Mouse (Mus musculus) lung, postnatal 0 days (tissue): ENCODE results near the gene C330021F23Rik. TPM values are rescaled to one million over a fixed set of nuclear protein-coding genes. Genes with fewer than 3 reads are reported as not detected.

Experiments used
- ATAC-seq: fragments of 200-750 bp; cut with Nextera tagmentation; 2 replicates; pipeline ENCODE4 v1.8.0; 2017; ENCODE audit warnings: moderate library complexity
- DNase-seq: peaks from one replicate; pipeline ENCODE4 v3.0.0-alpha.2; 2016; ENCODE audit warnings: low spot score
- H3K27ac ChIP-seq: fragments of 300-500 bp; sonication (generic); 2 replicates; pipeline ENCODE4 v1.5.1; 2014; ENCODE audit warnings: antibody characterized with exemption, mild to moderate bottlenecking, low read length, mixed read lengths
- H3K27me3 ChIP-seq: fragments of 300-500 bp; sonication (generic); replicated peaks from 2 replicates; pipeline ENCODE4 v1.6.1; 2014; ENCODE audit warnings: low read length, mixed read lengths; ENCODE audit not compliant: insufficient read depth
- H3K36me3 ChIP-seq: fragments of 300-500 bp; sonication (generic); 2 replicates; pipeline ENCODE4 v1.6.1; 2014; ENCODE audit warnings: low read length, mixed read lengths; ENCODE audit not compliant: insufficient read depth
- H3K4me1 ChIP-seq: fragments of 300-500 bp; sonication (generic); 2 replicates; pipeline ENCODE4 v1.6.1; 2014; ENCODE audit warnings: antibody characterized with exemption, low read depth, low read length, mixed read lengths; ENCODE audit not compliant: insufficient read depth
- H3K4me2 ChIP-seq: fragments of 300-500 bp; sonication (generic); replicated peaks from 2 replicates; pipeline ENCODE4 v1.6.1; 2014; ENCODE audit warnings: low read depth, mild to moderate bottlenecking, low read length, moderate library complexity, mixed read lengths
- H3K4me3 ChIP-seq: fragments of 300-500 bp; sonication (generic); 2 replicates; pipeline ENCODE4 v1.5.1; 2014; ENCODE audit warnings: low read depth, low read length
- H3K9ac ChIP-seq: fragments of 300-500 bp; sonication (generic); replicated peaks from 2 replicates; pipeline ENCODE4 v1.6.1; 2014; ENCODE audit warnings: low read depth, mild to moderate bottlenecking
- H3K9me3 ChIP-seq: fragments of 300-500 bp; sonication (generic); 2 replicates; pipeline ENCODE4 v1.6.1; 2016; ENCODE audit warnings: low read length, mixed read lengths
- CTCF ChIP-seq: IDR thresholded peaks from 2 replicates; pipeline ENCODE4 v1.5.1; 2016; ENCODE audit warnings: antibody characterized with exemption, mild to moderate bottlenecking
- EP300 ChIP-seq: IDR thresholded peaks from 2 replicates; pipeline ENCODE4 v1.6.1; 2016; ENCODE audit warnings: antibody characterized with exemption, mild to moderate bottlenecking, control low read depth
- whole genome bisulfite sequencing: fragments of 180-500 bp; shearing (Covaris S2); extraction: QIAGEN DNeasy Blood & Tissue Kit; methylation state at CpG from one replicate; pipeline ENCODE4 v1.1.7; 2014; 5-methylcytosine and 5-hydroxymethylcytosine counted together
- polyA plus RNA-seq: library from polyadenylated mRNA; unstranded; fragments of >200 nt; fragmentation: Nextera tagmentation; extraction: Ambion mirVana; gene quantifications from 2 replicates; pipeline ENCODE4 v1.2.1, GENCODE M21; 2015

The C330021F23Rik gene
- polyA plus RNA-seq, 1 experiment from 2014 or later: 0.36 TPM

DNA sequence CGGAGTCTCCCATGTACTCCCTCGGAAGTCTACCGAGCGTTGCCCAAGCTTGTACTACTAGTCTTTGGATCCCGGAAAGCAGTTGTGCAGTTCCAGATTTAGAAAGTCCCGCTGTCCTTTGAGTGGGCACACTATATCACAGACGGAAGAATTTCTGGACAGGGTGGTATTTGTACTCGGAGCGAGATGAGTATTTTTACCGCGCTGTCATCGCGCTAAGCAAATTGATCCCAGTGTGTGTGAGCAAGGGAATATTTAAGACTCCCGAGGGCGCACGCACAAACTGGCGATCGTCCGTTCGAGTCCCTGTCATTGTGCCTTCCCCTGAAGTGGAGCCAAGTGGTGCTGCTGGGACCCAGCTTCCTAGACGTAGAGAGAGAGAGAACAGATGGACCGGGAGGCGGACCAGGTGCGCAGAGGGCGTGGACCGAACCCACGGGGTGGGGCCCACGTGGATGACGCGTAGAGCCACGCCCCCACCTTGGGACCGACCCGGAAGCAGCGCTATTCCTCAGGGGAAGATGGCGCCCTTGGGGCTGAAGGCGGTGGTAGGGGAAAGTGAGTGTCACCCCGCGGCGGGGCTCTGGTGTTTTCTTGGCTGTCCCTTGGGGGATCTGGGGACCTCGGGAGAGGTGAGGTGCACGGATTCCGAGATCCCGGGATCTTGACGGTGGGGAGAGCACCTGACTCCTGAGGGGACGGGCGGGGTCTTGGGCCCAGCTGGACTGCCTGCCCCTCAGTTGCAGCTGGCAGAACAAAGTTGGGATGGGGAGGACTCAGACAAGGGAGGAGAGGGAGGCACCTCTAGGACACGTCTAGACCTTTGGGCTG, 63.1 kb downstream of the C330021F23Rik start, which contains the start of gene Stxbp2:
Stxbp2 (plus strand) TSS at position 309 of the 831 bp plus-strand sequence.
- H3K9ac ChIP-seq: peak within 1 kb of the TSS; percentile 62

DNA sequence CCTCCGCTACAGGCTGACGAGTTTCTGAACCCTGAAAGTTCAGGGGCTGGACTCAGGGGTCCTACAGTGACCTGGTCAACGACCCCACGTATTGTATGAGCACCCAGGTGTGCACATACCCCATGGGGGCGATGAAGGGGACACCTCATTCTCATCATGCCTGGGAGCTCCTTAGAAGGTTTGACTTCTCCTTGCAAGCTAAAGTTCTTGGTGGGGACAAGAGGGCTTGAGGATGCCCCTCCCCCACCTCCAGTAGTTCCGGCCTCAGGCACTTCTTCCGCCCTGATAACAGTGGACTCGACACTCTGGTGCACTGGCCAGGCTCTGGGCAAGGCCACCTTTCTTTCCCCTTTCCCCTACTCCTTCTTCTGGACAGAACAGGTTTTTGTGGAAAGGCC, 63.7 kb downstream of the C330021F23Rik start:
- WGBS: 11% methylated on average over 8 of the region's 8 CpGs
- Histone ChIP-seq H3K4me2 (peak overlapping the region; percentile 81), H3K36me3 (no peaks in the 10 kb centered on the region; the same call in 1 of the 2 replicates), H3K9me3 (no peaks in the 10 kb centered on the region), H3K27me3 (no peaks in the 10 kb centered on the region), H3K4me3 (peak overlapping the region; percentile 68), H3K9ac (peak overlapping the region; percentile 62), H3K27ac (peak overlapping the region; percentile 69), H3K4me1 (peaks cover 3% of the 10 kb centered on the region; the same call in 1 of the 2 replicates)
- DNase-seq (peak; percentile 68), ATAC-seq (peak; percentile 67)
- TF ChIP-seq EP300 (no peak), CTCF (no peak)

More for the DNA sequence above, 63.1 kb downstream of the C330021F23Rik start, which contains the start of gene Stxbp2:
- Histone ChIP-seq H3K27ac (peak within 1 kb of the TSS; percentile 69), H3K9me3 (no peaks in the 10 kb centered on the region), H3K4me1 (peaks cover 3% of the 10 kb centered on the region; the same call in 1 of the 2 replicates), H3K4me3 (peak within 1 kb of the TSS; percentile 68), H3K4me2 (peak within 1 kb of the TSS; percentile 81), H3K27me3 (no peaks in the 10 kb centered on the region), H3K36me3 (no peaks in the 10 kb centered on the region; the same call in 1 of the 2 replicates)
- 3% methylated on average over 45 of the region's 47 CpGs for WGBS
- peak; percentile 96 for ATAC-seq
- TF ChIP-seq CTCF (peak; percentile 25), EP300 (no peak)
- DNase-seq: peak; percentile 89

Other genes starting within 250 kb of the C330021F23Rik start
- gene A430078G23Rik, start 214.6 kb upstream of the C330021F23Rik start, polyA plus RNA-seq: 0.38 and 0.40 TPM in 2 replicates
- 5.8 and 6.1 TPM in 2 replicates for gene Arhgef18, start 175.0 kb upstream of the C330021F23Rik start, polyA plus RNA-seq
- 7.8 and 9.1 TPM in 2 replicates for gene Pex11g, start 100.3 kb upstream of the C330021F23Rik start, polyA plus RNA-seq
- gene Tex45, start 97.1 kb upstream of the C330021F23Rik start, polyA plus RNA-seq: not detected in 2 replicates
- 29.8 and 31.6 TPM in 2 replicates for gene Zfp358, start 74.9 kb upstream of the C330021F23Rik start, polyA plus RNA-seq
- gene Mcoln1, start 67.5 kb upstream of the C330021F23Rik start, polyA plus RNA-seq: 38.5 and 40.0 TPM in 2 replicates
- 18.1 and 19.0 TPM in 2 replicates for gene Pnpla6, start 52.6 kb upstream of the C330021F23Rik start, polyA plus RNA-seq
- 5.7 and 6.5 TPM in 2 replicates for gene Camsap3, start 19.3 kb downstream of the C330021F23Rik start, polyA plus RNA-seq
- 34.2 and 37.3 TPM in 2 replicates for gene Xab2, start 53.3 kb downstream of the C330021F23Rik start, polyA plus RNA-seq
- 117 and 119 TPM in 2 replicates for gene Pet100, start 53.6 kb downstream of the C330021F23Rik start, polyA plus RNA-seq
- gene Pcp2, start 57.6 kb downstream of the C330021F23Rik start, polyA plus RNA-seq: 0.08 TPM in 1 of 2 replicates, not detected in the other
- 87.1 and 94.2 TPM in 2 replicates for gene Stxbp2, start 63.0 kb downstream of the C330021F23Rik start, polyA plus RNA-seq
- not detected in 2 replicates for gene Retn, start 87.8 kb downstream of the C330021F23Rik start, polyA plus RNA-seq
- gene Mcemp1, start 97.8 kb downstream of the C330021F23Rik start, polyA plus RNA-seq: 19.3 and 20.2 TPM in 2 replicates
- 6.9 and 9.1 TPM in 2 replicates for gene Fcor, start 104.4 kb downstream of the C330021F23Rik start, polyA plus RNA-seq
- gene Trappc5, start 108.3 kb downstream of the C330021F23Rik start, polyA plus RNA-seq: 29.2 and 30.0 TPM in 2 replicates
- 0.14 and 1.2 TPM in 2 replicates for gene Fcer2a, start 126.2 kb downstream of the C330021F23Rik start, polyA plus RNA-seq
- gene Clec4g, start 152.7 kb downstream of the C330021F23Rik start, polyA plus RNA-seq: 0.88 and 1.1 TPM in 2 replicates
- 0.64 and 0.72 TPM in 2 replicates for gene Cd209a, start 181.0 kb downstream of the C330021F23Rik start, polyA plus RNA-seq